Mouse (Mus musculus) G1E (cell line): ENCODE data around the gene Atp2c2. TPM values are rescaled to one million over a fixed set of nuclear protein-coding genes. Genes with fewer than 3 reads are reported as not detected.
A peak's percentile ranks its signal among the peaks of the same experiment; 100 is the strongest.

Source experiments
- ATAC-seq: 2 replicates; pipeline ENCODE4 v1.8.0; 2016; ENCODE audit warnings: mild to moderate bottlenecking; ENCODE audit not compliant: insufficient number of reproducible peaks, poor library complexity, low FRiP score, severe bottlenecking; ENCODE audit errors: extremely low read depth
- DNase-seq: peaks from one replicate; pipeline ENCODE4 v3.0.0; 2012; ENCODE audit warnings: low spot score
- H3K27me3 ChIP-seq: 2 replicates; pipeline ENCODE4 v1.6.1; 2012; ENCODE audit warnings: mild to moderate bottlenecking, low read length, inconsistent platforms; ENCODE audit not compliant: insufficient read depth
- H3K36me3 ChIP-seq: replicated peaks from 2 replicates; pipeline ENCODE3; 2012; ENCODE audit warnings: mild to moderate bottlenecking, inconsistent platforms
- H3K4me1 ChIP-seq: 2 replicates; pipeline ENCODE4 v1.6.1; 2012; ENCODE audit warnings: low read depth, low read length, inconsistent platforms, mixed read lengths; ENCODE audit not compliant: insufficient read depth
- H3K4me3 ChIP-seq: 2 replicates; pipeline ENCODE4 v1.5.1; 2012; ENCODE audit warnings: low read depth, mild to moderate bottlenecking, inconsistent platforms, low read length, moderate library complexity, mixed read lengths
- H3K9me3 ChIP-seq: replicated peaks from 2 replicates; pipeline ENCODE4 v1.6.1; 2012; ENCODE audit warnings: inconsistent platforms
- CTCF ChIP-seq: IDR thresholded peaks from 2 replicates; pipeline ENCODE4 v1.5.1; 2012; ENCODE audit warnings: low read depth, low read length, inconsistent platforms, mixed read lengths
- GATA1 ChIP-seq: IDR thresholded peaks from 2 replicates; pipeline ENCODE4 v1.6.1; 2012; ENCODE audit warnings: borderline replicate concordance, low read length, inconsistent platforms, mixed read lengths
- GATA2 ChIP-seq: IDR thresholded peaks from 2 replicates; pipeline ENCODE4 v1.6.1; 2012; ENCODE audit warnings: low read depth, low read length, inconsistent platforms, borderline replicate concordance
- POLR2AphosphoS5 ChIP-seq: IDR thresholded peaks from 2 replicates; pipeline ENCODE4 v1.6.1; 2012; ENCODE audit warnings: low read depth, low read length, inconsistent platforms; ENCODE audit not compliant: insufficient replicate concordance
- TAL1 ChIP-seq: conservative IDR thresholded peaks from 2 replicates; pipeline ENCODE4 v1.6.1; 2012; ENCODE audit warnings: low read depth, low read length, inconsistent platforms, mixed read lengths
- polyA plus RNA-seq: library from polyadenylated mRNA; stranded (reverse); fragments of >175 nt; gene quantifications from 2 replicates; pipeline ENCODE4 v1.2.3, GENCODE M21; 2012
- total RNA-seq, 2 experiments: library from RNA; stranded (forward) in 1 of 2; stranded (reverse) in 1 of 2; fragments of 200-1000 nt in 1 of 2; fragments of >200 nt in 1 of 2; fragmentation: Nextera tagmentation in 1 of 2; gene quantifications; 2 replicates each; pipeline ENCODE4 v1.2.3; 2014 to 2017

Atp2c2 gene
- total and polyA plus RNA-seq, 3 experiments = not detected

GRCm38 (mm10) chr8:119742409-119742808 lies 42.6 kb downstream of the Atp2c2 start:
- ATAC-seq (no peak), DNase-seq (no peak)
- TF ChIP-seq CTCF (no peak), GATA2 (no peak), TAL1 (no peak), GATA1 (no peak), POLR2AphosphoS5 (no peak)
- no peaks in the 10 kb centered on the region for H3K4me1 ChIP-seq
- H3K27me3 ChIP-seq = 0 out of 2 replicates have a peak, but pooled peaks cover 8% of the 10 kb centered on the region
- H3K4me3 ChIP-seq = no peak overlapping the region
- H3K9me3 ChIP-seq = no peaks in the 10 kb centered on the region
- H3K36me3 ChIP-seq = no peaks in the 10 kb centered on the region

GRCm38 (mm10) chr8:119743291-119744026 lies 43.6 kb downstream of the Atp2c2 start:
- Histone ChIP-seq H3K4me3 (no peak overlapping the region), H3K27me3 (peaks cover 11% of the 10 kb centered on the region; the same call in 1 of the 2 replicates), H3K4me1 (no peaks in the 10 kb centered on the region), H3K9me3 (no peaks in the 10 kb centered on the region), H3K36me3 (no peaks in the 10 kb centered on the region)
- ATAC-seq (peak; percentile 38; the same call in 1 of the 2 replicates), DNase-seq (peak; percentile 35)
- TF ChIP-seq TAL1 (no peak), GATA1 (no peak), GATA2 (no peak), CTCF (peak; percentile 30; the same call in 1 of the 2 replicates)

- H3K36me3 ChIP-seq = no peaks in the 10 kb centered on the region
- DNase-seq (no peak), ATAC-seq (no peak)
- peaks cover 20% of the 10 kb centered on the region; the same call in 1 of the 2 replicates for H3K27me3 ChIP-seq
- no peaks in the 10 kb centered on the region for H3K9me3 ChIP-seq
- no peak overlapping the region for H3K4me3 ChIP-seq
- H3K4me1 ChIP-seq = no peaks in the 10 kb centered on the region
- TF ChIP-seq POLR2AphosphoS5 (no peak), GATA1 (no peak), GATA2 (no peak), CTCF (no peak)
Observed at GRCm38 (mm10) chr8:119744604-119745003, 44.8 kb downstream of the Atp2c2 start.

GRCm38 (mm10) chr8:119755238-119756146 lies 55.7 kb downstream of the Atp2c2 start:
- H3K9me3 ChIP-seq = no peaks in the 10 kb centered on the region
- H3K4me1 ChIP-seq = no peaks in the 10 kb centered on the region
- peaks cover 9% of the 10 kb centered on the region for H3K36me3 ChIP-seq
- ATAC-seq (no peak), DNase-seq (no peak)
- peaks cover 15% of the 10 kb centered on the region; the same call in 1 of the 2 replicates for H3K27me3 ChIP-seq
- H3K4me3 ChIP-seq = no peak overlapping the region
- TF ChIP-seq POLR2AphosphoS5 = no peak
- no peak for TF ChIP-seq TAL1
- TF ChIP-seq CTCF = no peak
- no peak for TF ChIP-seq GATA1
- no peak for TF ChIP-seq GATA2

GRCm38 (mm10) chr8:119756147-119756461 lies 56.3 kb downstream of the Atp2c2 start:
- DNase-seq (no peak), ATAC-seq (no peak)
- no peaks in the 10 kb centered on the region for H3K4me1 ChIP-seq
- H3K9me3 ChIP-seq = no peaks in the 10 kb centered on the region
- H3K36me3 ChIP-seq = peaks cover 15% of the 10 kb centered on the region
- H3K4me3 ChIP-seq = no peak overlapping the region
- H3K27me3 ChIP-seq = peaks cover 11% of the 10 kb centered on the region; the same call in 1 of the 2 replicates
- TF ChIP-seq GATA2 (no peak), POLR2AphosphoS5 (no peak)

- Histone ChIP-seq H3K9me3 (no peaks in the 10 kb centered on the region), H3K27me3 (peaks cover 10% of the 10 kb centered on the region; the same call in 1 of the 2 replicates), H3K36me3 (peaks cover 20% of the 10 kb centered on the region), H3K4me1 (no peaks in the 10 kb centered on the region), H3K4me3 (no peak overlapping the region)
- DNase-seq (no peak), ATAC-seq (no peak)
- TF ChIP-seq CTCF = no peak
- TF ChIP-seq GATA1 = no peak
Observed at GRCm38 (mm10) chr8:119756538-119756937, 56.7 kb downstream of the Atp2c2 start.

GRCm38 (mm10) chr8:119761692-119762091 lies 61.9 kb downstream of the Atp2c2 start:
- no peak for DNase-seq
- H3K27me3 ChIP-seq = no peaks in the 10 kb centered on the region; the same call in 1 of the 2 replicates
- H3K9me3 ChIP-seq = no peaks in the 10 kb centered on the region
- H3K4me1 ChIP-seq = no peaks in the 10 kb centered on the region; the same call in 1 of the 2 replicates
- H3K4me3 ChIP-seq = no peak overlapping the region
- H3K36me3 ChIP-seq = peaks cover 70% of the 10 kb centered on the region
- ATAC-seq = no peak
- TF ChIP-seq TAL1 (no peak), POLR2AphosphoS5 (no peak), GATA1 (no peak), GATA2 (no peak), CTCF (no peak)
